Mouse (Mus musculus) C2C12 (cell line): ENCODE measurements around the gene Nox1.

Experiments used
- CTCF ChIP-seq: IDR thresholded peaks from one replicate; pipeline ENCODE4 v1.5.1; 2011; ENCODE audit not compliant: control insufficient read depth, insufficient read depth, insufficient read length
- MYOG ChIP-seq: IDR thresholded peaks from one replicate; pipeline ENCODE4 v1.6.1; 2011; ENCODE audit not compliant: control insufficient read depth, insufficient read length; ENCODE audit errors: extremely low read depth

- TF ChIP-seq CTCF = no peak
- TF ChIP-seq MYOG = no peak
Observed at GRCm38 (mm10) chrX:134262129-134262528, 40.4 kb upstream of the Nox1 start.
